Mouse (Mus musculus) frontal cortex, postnatal 10 days (tissue): Measurements from ENCODE around the gene Slc9a3.

ENCODE experiments used
- DNase-seq, 2 experiments: peaks; one replicate each; pipeline ENCODE4 v3.0.0; 2022; ENCODE audit warnings: low spot score in 2 of 2, mixed read lengths in 1 of 2

Slc9a3 gene

GRCm38 (mm10) chr13:74121141-74121602 lies at the start of gene Slc9a3:
Gene Slc9a3, plus strand, starts transcription at chr13:74121457.
- DNase-seq = no peak

- DNase-seq = no peak
Measured at GRCm38 (mm10) chr13:74071714-74072113, 49.5 kb upstream of the Slc9a3 start.

- DNase-seq = no peak
Measured at GRCm38 (mm10) chr13:74073369-74073768, 47.9 kb upstream of the Slc9a3 start.

GRCm38 (mm10) chr13:74090265-74090664 lies 31.0 kb upstream of the Slc9a3 start:
- no peak for DNase-seq

GRCm38 (mm10) chr13:74095936-74096335 lies 25.3 kb upstream of the Slc9a3 start:
- DNase-seq = no peak

- peak in 1 of 2 experiments; percentile 58 for DNase-seq
Measured at GRCm38 (mm10) chr13:74096715-74097363, 24.4 kb upstream of the Slc9a3 start.

GRCm38 (mm10) chr13:74098913-74099312 lies 22.3 kb upstream of the Slc9a3 start:
- no peak for DNase-seq

GRCm38 (mm10) chr13:74102108-74102830 lies 19.0 kb upstream of the Slc9a3 start:
- DNase-seq = no peak

- no peak for DNase-seq
Measured at GRCm38 (mm10) chr13:74102831-74103582, 18.2 kb upstream of the Slc9a3 start.

- no peak for DNase-seq
Measured at GRCm38 (mm10) chr13:74104417-74104816, 16.8 kb upstream of the Slc9a3 start.

GRCm38 (mm10) chr13:74107410-74107809 lies 13.8 kb upstream of the Slc9a3 start:
- DNase-seq = no peak

- no peak for DNase-seq
Measured at GRCm38 (mm10) chr13:74112593-74112992, 8.7 kb upstream of the Slc9a3 start.

GRCm38 (mm10) chr13:74113626-74114191 lies 7.5 kb upstream of the Slc9a3 start:
- DNase-seq = no peak

GRCm38 (mm10) chr13:74121795-74122330 lies 606 bp downstream of the Slc9a3 start:
- no peak for DNase-seq

GRCm38 (mm10) chr13:74122632-74123031 lies 1.4 kb downstream of the Slc9a3 start:
- no peak for DNase-seq

- no peak for DNase-seq
Measured at GRCm38 (mm10) chr13:74127571-74127970, 6.3 kb downstream of the Slc9a3 start.

- DNase-seq = no peak
Measured at GRCm38 (mm10) chr13:74129909-74130308, 8.7 kb downstream of the Slc9a3 start.

- DNase-seq = no peak
Measured at GRCm38 (mm10) chr13:74138906-74139647, 17.8 kb downstream of the Slc9a3 start.

- DNase-seq = no peak
Measured at GRCm38 (mm10) chr13:74140793-74141192, 19.5 kb downstream of the Slc9a3 start.

- no peak for DNase-seq
Measured at GRCm38 (mm10) chr13:74143282-74143681, 22.0 kb downstream of the Slc9a3 start.
